Mouse (Mus musculus): Measurements from ENCODE around the gene Polr1a.

- TF ChIP-seq CTCF (IDR thresholded peaks at IDR 0.05; ENCODE audit: borderline replicate concordance, extremely low read depth, insufficient read depth, insufficient read length), result no peak
- no peak for TF ChIP-seq POLR2A (IDR thresholded peaks at IDR 0.05; ENCODE audit: borderline replicate concordance, extremely low read depth, insufficient read depth, insufficient read length, poor library complexity, severe bottlenecking)
Measured at GRCm38 (mm10) chr6:71934081-71934556, 25.3 kb downstream of the Polr1a start.
